Mouse (Mus musculus) neural tube, embryonic 10.5 days (tissue): ENCODE measurements at regions not wholly inside any gene's neighbourhood (a gene's known extent, or its start where the extent isn't known, plus 50 kb on each side); places are given as distances from the start of the nearest gene placed in this dataset.

Source experiments
- DNase-seq: peaks from one replicate; pipeline ENCODE4 v3.0.0-alpha.2; 2017; ENCODE audit warnings: low spot score; ENCODE audit errors: extremely low spot score

- no peak for DNase-seq
These were observed 1319.3 kb upstream of the Gm7489 start for GRCm38 (mm10) chr15:52565449-52565851.

- no peak for DNase-seq
These were observed 1314.5 kb upstream of the Gm7489 start for GRCm38 (mm10) chr15:52570256-52570655.

- DNase-seq, result no peak
These were observed 1307.1 kb upstream of the Gm7489 start for GRCm38 (mm10) chr15:52577614-52578013.

- no peak for DNase-seq
These were observed 1295.3 kb upstream of the Gm7489 start for GRCm38 (mm10) chr15:52589391-52589790.

GRCm38 (mm10) chr15:52599511-52599910 is 1285.2 kb upstream of the Gm7489 start:
- DNase-seq, result no peak

- no peak for DNase-seq
These were observed 1284.7 kb upstream of the Gm7489 start for GRCm38 (mm10) chr15:52599957-52600356.

GRCm38 (mm10) chr15:52639790-52640189 is 1244.9 kb upstream of the Gm7489 start:
- DNase-seq, result no peak

- DNase-seq, result no peak
These were observed 1238.7 kb upstream of the Gm7489 start for GRCm38 (mm10) chr15:52645961-52646360.

- DNase-seq, result no peak
These were observed 1226.8 kb upstream of the Gm7489 start for GRCm38 (mm10) chr15:52657916-52658315.
